Mouse (Mus musculus) spleen, postnatal 0 days (tissue): ENCODE data around the gene Plekhb1. TPM values are rescaled to one million over a fixed set of nuclear protein-coding genes. Genes with fewer than 3 reads are reported as not detected.

Experiments used
- polyA plus RNA-seq: library from polyadenylated mRNA; unstranded; fragments of >200 nt; fragmentation: Nextera tagmentation; extraction: Ambion mirVana; gene quantifications from 2 replicates; pipeline ENCODE4 v1.2.1, GENCODE M21; 2015

Gene Plekhb1
- polyA plus RNA-seq = 0.36 and 0.38 TPM in 2 replicates

DNA sequence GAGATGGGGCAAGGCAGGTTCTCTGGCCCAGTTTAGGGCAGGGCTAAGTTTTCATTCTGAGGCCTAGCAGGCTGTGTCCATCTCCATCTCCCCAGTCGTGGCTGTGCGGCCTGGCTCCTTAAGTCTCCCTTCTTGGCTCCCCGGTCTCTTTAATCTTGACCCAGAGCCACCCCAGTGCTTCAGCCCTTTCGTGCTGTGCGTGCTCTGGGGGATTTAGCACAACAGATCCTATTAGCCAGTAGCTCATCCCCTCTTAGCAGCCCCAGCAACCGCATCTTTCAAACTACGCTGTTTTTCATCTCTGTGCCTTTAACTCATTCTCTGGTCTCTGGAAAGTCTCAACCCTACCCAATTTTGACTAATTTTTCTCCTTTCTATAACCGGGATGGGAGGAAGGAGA, at the start of gene Plekhb1:
TSS of gene Plekhb1 (minus strand) at position 184 of the 400 bp plus-strand sequence.

GRCm38 (mm10) chr7:100706143-100706841, 44.1 kb upstream of the Plekhb1 start, which contains the start of gene Fam168a:
TSS of gene Fam168a (plus strand) at chr7:100706635.

DNA sequence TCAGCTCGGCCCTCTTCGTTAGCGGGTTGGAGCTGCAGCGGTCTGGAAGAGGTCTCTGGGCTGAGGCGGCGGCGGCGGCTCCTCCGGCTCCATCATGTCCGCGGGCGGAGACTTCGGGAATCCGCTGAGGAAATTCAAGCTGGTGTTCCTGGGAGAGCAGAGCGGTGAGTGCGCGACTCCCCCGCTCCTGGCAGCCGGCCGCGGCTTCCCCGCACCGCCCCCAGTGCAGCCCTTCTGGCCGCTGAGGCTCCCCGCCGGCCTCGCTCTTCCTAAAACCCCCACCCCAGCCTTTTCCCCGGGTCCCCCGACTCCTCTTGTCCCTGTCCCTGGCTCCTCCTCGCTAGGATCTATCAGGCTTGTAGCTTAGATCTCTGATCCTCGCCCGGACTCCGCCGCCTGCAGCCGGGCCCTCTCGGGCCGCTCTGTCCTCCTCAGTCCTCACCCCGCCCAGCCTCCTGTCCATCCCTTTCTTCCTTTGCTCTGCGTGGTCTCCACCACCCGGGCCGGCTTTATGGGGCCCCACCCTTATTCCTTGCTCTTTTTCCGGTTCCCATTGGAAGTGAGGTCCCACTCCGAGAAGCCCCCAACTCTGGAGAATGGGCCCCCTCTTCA, 54.0 kb downstream of the Plekhb1 start, which contains the start of gene Mrpl48:
TSS of gene Mrpl48 (minus strand) at position 172 of the 612 bp plus-strand sequence.

GRCm38 (mm10) chr7:100607214-100608129, 54.7 kb downstream of the Plekhb1 start, which contains the start of gene Rab6a:
TSS of gene Rab6a (plus strand) at chr7:100607410.

Other genes starting within 250 kb of the Plekhb1 start
- not detected in 2 replicates for gene Ucp3, start 189.4 kb downstream of the Plekhb1 start, polyA plus RNA-seq
- 1,043 and 1,112 TPM in 2 replicates for gene Ucp2, start 169.1 kb downstream of the Plekhb1 start, polyA plus RNA-seq
- 1.8 and 2.7 TPM in 2 replicates for gene Dnajb13, start 147.5 kb downstream of the Plekhb1 start, polyA plus RNA-seq
- 12.5 and 14.3 TPM in 2 replicates for gene Coa4, start 125.3 kb downstream of the Plekhb1 start, polyA plus RNA-seq
- 53.3 and 53.4 TPM in 2 replicates for gene Rab6a, start 55.0 kb downstream of the Plekhb1 start, polyA plus RNA-seq
- 54.7 and 58.1 TPM in 2 replicates for gene Mrpl48, start 54.1 kb downstream of the Plekhb1 start, polyA plus RNA-seq
- gene Fam168a, start 44.2 kb upstream of the Plekhb1 start, polyA plus RNA-seq = 12.2 and 15.1 TPM in 2 replicates
- 20.1 and 22.4 TPM in 2 replicates for gene Relt, start 201.0 kb upstream of the Plekhb1 start, polyA plus RNA-seq